ENCODE assay signal across 18 mouse cellular contexts in the genomic region with DNA sequence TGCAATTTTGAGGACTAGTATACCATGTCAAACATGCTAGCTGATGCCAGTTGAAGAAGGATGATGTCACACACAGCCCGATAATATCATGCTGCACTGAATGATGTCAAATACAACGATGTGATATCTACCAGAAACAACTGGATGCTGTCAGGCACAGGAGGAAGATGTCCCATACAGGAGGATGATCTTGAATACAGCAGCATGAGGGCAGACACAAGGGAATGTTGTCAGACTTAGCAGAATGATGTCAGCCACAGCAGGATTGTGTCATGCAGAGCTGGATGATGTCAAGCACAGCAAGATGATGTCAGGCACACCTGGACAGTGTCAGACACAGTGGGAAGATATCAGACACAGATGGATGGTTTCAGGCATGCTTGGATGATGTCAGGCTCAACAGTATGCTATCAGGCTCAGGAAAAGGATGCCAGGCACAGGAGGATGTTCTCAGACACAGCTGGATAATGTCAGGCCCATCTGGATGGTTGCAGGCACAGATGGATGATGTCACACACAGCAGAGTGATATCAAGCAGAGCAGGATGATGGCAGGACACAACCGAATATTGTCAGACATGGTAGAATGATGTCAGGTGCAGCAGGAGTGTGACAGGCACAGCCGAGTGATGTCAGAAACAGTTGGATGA.
DNase-seq lines count a peak whose midpoint lies in the region; ATAC-seq and TF ChIP-seq lines count a peak whose summit lies in the region.
"Had no signal": no experiment of that assay in that cellular context is flagged by ENCODE, and none has a peak within 500 bp of the region (broad histone marks: within the 10 kb centered on the region; RNA-seq: fewer than 3 reads in every experiment).

No protein-coding gene starts in this region.

- H3K27ac ChIP-seq in hindbrain, embryonic 13.5 days, result no peak overlapping the region
- no peak overlapping the region for H3K27ac ChIP-seq in hindbrain, embryonic 11.5 days (ENCODE audit: low read depth, low read length)
- no peak overlapping the region for H3K27ac ChIP-seq in lung, embryonic 14.5 days (ENCODE audit: low read depth)
- H3K27ac ChIP-seq in midbrain, embryonic 16.5 days (ENCODE audit: low read length), result no peak overlapping the region
- H3K27ac ChIP-seq in midbrain, embryonic 14.5 days (replicated peaks; ENCODE audit: low read depth, low read length), result no peak overlapping the region
- H3K27ac ChIP-seq in neural tube, embryonic 15.5 days (replicated peaks), result no peak overlapping the region
- H3K27ac ChIP-seq: limb, embryonic 13.5 days had no signal

- no peak overlapping the region for H3K4me2 ChIP-seq in hindbrain, embryonic 13.5 days
- no peak overlapping the region for H3K4me2 ChIP-seq in hindbrain, embryonic 11.5 days (replicated peaks; ENCODE audit: low read depth, low read length)
- H3K4me2 ChIP-seq in lung, embryonic 14.5 days, result no peak overlapping the region
- H3K4me2 ChIP-seq in midbrain, embryonic 16.5 days (ENCODE audit: low read length), result no peak overlapping the region
- H3K4me2 ChIP-seq in midbrain, embryonic 14.5 days (ENCODE audit: low read length), result no peak overlapping the region
- H3K4me2 ChIP-seq in neural tube, embryonic 15.5 days, result no peak overlapping the region
- H3K4me2 ChIP-seq: heart, embryonic 12.5 days; limb, embryonic 13.5 days had no signal

- WGBS in hindbrain, embryonic 13.5 days, result 82% methylated on average over 4 of the region's 4 CpGs
- WGBS in hindbrain, embryonic 11.5 days, result 89% methylated on average over 4 of the region's 4 CpGs
- WGBS in lung, embryonic 14.5 days, result 46% methylated on average over 4 of the region's 4 CpGs
- WGBS in midbrain, embryonic 16.5 days, result 84% methylated on average over 4 of the region's 4 CpGs
- 86% methylated on average over 4 of the region's 4 CpGs for WGBS in midbrain, embryonic 14.5 days
- 75% methylated on average over 4 of the region's 4 CpGs for WGBS in neural tube, embryonic 15.5 days

- no peaks in the 10 kb centered on the region for H3K4me1 ChIP-seq in hindbrain, embryonic 13.5 days (replicated peaks)
- H3K4me1 ChIP-seq in hindbrain, embryonic 11.5 days (replicated peaks; ENCODE audit: control insufficient read depth, insufficient read depth, low read length), result no peaks in the 10 kb centered on the region
- no peaks in the 10 kb centered on the region for H3K4me1 ChIP-seq in lung, embryonic 14.5 days (ENCODE audit: insufficient read depth)
- H3K4me1 ChIP-seq in midbrain, embryonic 16.5 days (ENCODE audit: control insufficient read depth, insufficient read depth, low read length), result no peaks in the 10 kb centered on the region
- H3K4me1 ChIP-seq in midbrain, embryonic 14.5 days (ENCODE audit: control insufficient read depth, insufficient read depth, low read length), result no peaks in the 10 kb centered on the region
- no peaks in the 10 kb centered on the region for H3K4me1 ChIP-seq in neural tube, embryonic 15.5 days
- H3K4me1 ChIP-seq: heart, embryonic 12.5 days; limb, embryonic 13.5 days had no signal

- DNase-seq in hindbrain, embryonic 11.5 days (ENCODE audit: low spot score), result no peak
- peak; percentile 77 for DNase-seq in lung, embryonic 14.5 days
- DNase-seq in lung, postnatal 14 days, result no peak
- DNase-seq in midbrain, embryonic 14.5 days, result no peak
- DNase-seq: adrenal gland, postnatal 25 days; cerebellum, adult 18-20 months; gastrocnemius, postnatal 36 days; kidney, postnatal 36 days; right cerebral cortex, postnatal 14 days had no signal

- no peak for TF ChIP-seq CTCF in lung, embryonic 14.5 days (IDR thresholded peaks at IDR 0.05; ENCODE audit: low read depth)

- H3K27me3 ChIP-seq in hindbrain, embryonic 13.5 days, result no peaks in the 10 kb centered on the region
- no peaks in the 10 kb centered on the region for H3K27me3 ChIP-seq in hindbrain, embryonic 11.5 days (ENCODE audit: control insufficient read depth, insufficient read depth, low read length)
- H3K27me3 ChIP-seq in lung, embryonic 14.5 days (ENCODE audit: insufficient read depth, low read length), result no peaks in the 10 kb centered on the region
- H3K27me3 ChIP-seq in midbrain, embryonic 16.5 days (ENCODE audit: control insufficient read depth, insufficient read depth, low read depth, low read length), result no peaks in the 10 kb centered on the region
- no peaks in the 10 kb centered on the region for H3K27me3 ChIP-seq in midbrain, embryonic 14.5 days (ENCODE audit: control insufficient read depth, insufficient read depth, low read length)
- no peaks in the 10 kb centered on the region for H3K27me3 ChIP-seq in neural tube, embryonic 15.5 days (replicated peaks)
- H3K27me3 ChIP-seq: heart, embryonic 12.5 days; limb, embryonic 13.5 days had no signal

- no peak overlapping the region for H3K9ac ChIP-seq in hindbrain, embryonic 13.5 days
- H3K9ac ChIP-seq in hindbrain, embryonic 11.5 days (ENCODE audit: low read depth, low read length), result no peak overlapping the region
- H3K9ac ChIP-seq in lung, embryonic 14.5 days, result no peak overlapping the region
- no peak overlapping the region for H3K9ac ChIP-seq in midbrain, embryonic 16.5 days (ENCODE audit: low read depth, low read length)
- H3K9ac ChIP-seq in midbrain, embryonic 14.5 days (replicated peaks; ENCODE audit: low read length), result no peak overlapping the region
- no peak overlapping the region for H3K9ac ChIP-seq in neural tube, embryonic 15.5 days (replicated peaks)
- H3K9ac ChIP-seq: heart, embryonic 12.5 days; limb, embryonic 13.5 days had no signal

- ATAC-seq in hindbrain, embryonic 13.5 days (ENCODE audit: low FRiP score), result peak; percentile 57; the same call in 1 of the 2 replicates
- ATAC-seq in hindbrain, embryonic 11.5 days (ENCODE audit: low FRiP score), result no peak; the same call in 1 of the 2 replicates
- peak; percentile 96 for ATAC-seq in lung, embryonic 14.5 days (ENCODE audit: insufficient read depth)
- ATAC-seq in midbrain, embryonic 16.5 days, result peak; percentile 32; the same call in 1 of the 2 replicates
- no peak for ATAC-seq in midbrain, embryonic 14.5 days (ENCODE audit: low FRiP score, low TSS enrichment)
- peak; percentile 42 for ATAC-seq in neural tube, embryonic 15.5 days (ENCODE audit: low FRiP score)
- ATAC-seq: activated CD4-positive, CD25-positive, alpha-beta regulatory T cell, adult 4 months; intestine, postnatal 0 days; Patski had no signal

- no peaks in the 10 kb centered on the region for H3K36me3 ChIP-seq in hindbrain, embryonic 13.5 days
- no peaks in the 10 kb centered on the region for H3K36me3 ChIP-seq in hindbrain, embryonic 11.5 days (ENCODE audit: control insufficient read depth, insufficient read depth, low read length)
- no peaks in the 10 kb centered on the region for H3K36me3 ChIP-seq in lung, embryonic 14.5 days (ENCODE audit: insufficient read depth)
- no peaks in the 10 kb centered on the region for H3K36me3 ChIP-seq in midbrain, embryonic 16.5 days (ENCODE audit: control insufficient read depth, insufficient read depth, low read length)
- H3K36me3 ChIP-seq in midbrain, embryonic 14.5 days (ENCODE audit: control insufficient read depth, insufficient read depth, low read length), result no peaks in the 10 kb centered on the region
- no peaks in the 10 kb centered on the region for H3K36me3 ChIP-seq in neural tube, embryonic 15.5 days
- H3K36me3 ChIP-seq: heart, embryonic 12.5 days; limb, embryonic 13.5 days had no signal

- H3K9me3 ChIP-seq in hindbrain, embryonic 13.5 days, result no peaks in the 10 kb centered on the region
- H3K9me3 ChIP-seq in hindbrain, embryonic 11.5 days (ENCODE audit: control insufficient read depth, low read length), result no peaks in the 10 kb centered on the region
- H3K9me3 ChIP-seq in lung, embryonic 14.5 days (ENCODE audit: low read depth, low read length), result no peaks in the 10 kb centered on the region
- no peaks in the 10 kb centered on the region for H3K9me3 ChIP-seq in midbrain, embryonic 16.5 days (replicated peaks; ENCODE audit: control insufficient read depth, low read length, poor library complexity, severe bottlenecking)
- H3K9me3 ChIP-seq in midbrain, embryonic 14.5 days (ENCODE audit: control insufficient read depth, low read length), result no peaks in the 10 kb centered on the region
- H3K9me3 ChIP-seq in neural tube, embryonic 15.5 days (replicated peaks), result no peaks in the 10 kb centered on the region
- H3K9me3 ChIP-seq: heart, embryonic 12.5 days had no signal

- no peak overlapping the region for H3K4me3 ChIP-seq in hindbrain, embryonic 13.5 days
- no peak overlapping the region for H3K4me3 ChIP-seq in hindbrain, embryonic 11.5 days (ENCODE audit: low read depth, low read length)
- H3K4me3 ChIP-seq in lung, embryonic 14.5 days (ENCODE audit: low read depth, low read length), result no peak overlapping the region
- no peak overlapping the region for H3K4me3 ChIP-seq in midbrain, embryonic 16.5 days (ENCODE audit: low read depth, low read length)
- H3K4me3 ChIP-seq in midbrain, embryonic 14.5 days (replicated peaks; ENCODE audit: low read depth, low read length), result no peak overlapping the region
- no peak overlapping the region for H3K4me3 ChIP-seq in neural tube, embryonic 15.5 days (replicated peaks)
- H3K4me3 ChIP-seq: erythroblast, embryonic 14.5 days; heart, embryonic 12.5 days; limb, embryonic 13.5 days had no signal

Comparison
In these comparisons a context has a peak if more than half of its experiments do, and no peak if none do; other contexts are left out.
1. ATAC-seq: peak in hindbrain, embryonic 13.5 days (single experiment), lung, embryonic 14.5 days (single experiment), midbrain, embryonic 16.5 days (single experiment) and neural tube, embryonic 15.5 days (single experiment); none in hindbrain, embryonic 11.5 days (single experiment) and midbrain, embryonic 14.5 days (single experiment).